Mouse (Mus musculus): ENCODE results near the gene Sugct.

DNA sequence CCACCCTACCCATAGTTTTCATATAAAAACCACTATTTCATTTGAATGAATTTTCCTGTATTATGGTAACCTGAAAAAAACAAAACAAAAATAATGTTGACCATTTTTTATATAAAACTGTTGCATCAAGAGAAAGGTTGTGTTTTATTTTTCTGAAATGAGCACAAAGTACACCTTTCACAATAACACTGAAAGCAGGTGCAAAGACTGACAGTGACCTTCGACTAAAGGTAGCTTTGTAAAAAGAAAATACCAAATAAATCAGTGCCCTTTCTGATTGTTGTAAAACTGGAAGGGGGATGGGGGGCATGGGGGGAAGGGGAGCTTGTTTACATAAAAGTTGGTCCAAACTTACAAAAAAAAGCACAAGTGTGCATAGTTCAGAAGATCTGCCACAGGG is 22.0 kb upstream of the Sugct start:
- TF ChIP-seq FLI1 (IDR thresholded peaks at IDR 0.05; ENCODE audit: low read length) (no peak), GATA1 (IDR thresholded peaks at IDR 0.05; ENCODE audit: borderline replicate concordance, low read length) (no peak)
